Mouse (Mus musculus) forebrain, embryonic 14.5 days (tissue): ENCODE measurements around the gene Usp29. TPM values are rescaled to one million over a fixed set of nuclear protein-coding genes. Genes with fewer than 3 reads are reported as not detected.

Experiments
- ATAC-seq: fragments of 200-750 bp; cut with Nextera tagmentation; 2 replicates; pipeline ENCODE4 v1.8.0; 2017; ENCODE audit warnings: mild to moderate bottlenecking, moderate library complexity
- DNase-seq: peaks from one replicate; pipeline ENCODE4 v3.0.0-alpha.2; 2015; ENCODE audit warnings: low spot score
- H3K27ac ChIP-seq: fragments of 300-500 bp; sonication (generic); 2 replicates; pipeline ENCODE4 v1.5.1; 2014; ENCODE audit warnings: low read depth, mild to moderate bottlenecking, control low read depth, low read length, moderate library complexity
- H3K27me3 ChIP-seq: fragments of 300-500 bp; sonication (generic); replicated peaks from 2 replicates; pipeline ENCODE4 v1.6.1; 2014; ENCODE audit warnings: low read length, control low read depth, mixed read lengths; ENCODE audit not compliant: control insufficient read depth, insufficient read depth
- H3K36me3 ChIP-seq: fragments of 300-500 bp; sonication (generic); 2 replicates; pipeline ENCODE4 v1.6.1; 2014; ENCODE audit warnings: low read length, control low read depth; ENCODE audit not compliant: control insufficient read depth, insufficient read depth
- H3K4me1 ChIP-seq: fragments of 300-500 bp; sonication (generic); 2 replicates; pipeline ENCODE4 v1.6.1; 2014; ENCODE audit warnings: antibody characterized with exemption, low read length, control low read depth; ENCODE audit not compliant: control insufficient read depth, insufficient read depth
- H3K4me2 ChIP-seq: fragments of 300-500 bp; sonication (generic); 2 replicates; pipeline ENCODE4 v1.6.1; 2014; ENCODE audit warnings: mild to moderate bottlenecking, control low read depth, low read length
- H3K4me3 ChIP-seq: fragments of 300-500 bp; sonication (generic); 2 replicates; pipeline ENCODE4 v1.5.1; 2014; ENCODE audit warnings: low read depth, low read length, control low read depth
- H3K9ac ChIP-seq: fragments of 300-500 bp; sonication (generic); 2 replicates; pipeline ENCODE4 v1.6.1; 2014; ENCODE audit warnings: mild to moderate bottlenecking, low read length, control low read depth, moderate library complexity
- H3K9me3 ChIP-seq: fragments of 300-500 bp; sonication (generic); replicated peaks from 2 replicates; pipeline ENCODE4 v1.6.1; 2016; ENCODE audit warnings: low read length, control low read depth, mixed read lengths; ENCODE audit not compliant: control insufficient read depth
- WGBS: fragments of 180-500 bp; shearing (Covaris S2); extraction: QIAGEN DNeasy Blood & Tissue Kit; methylation state at CpG from one replicate; pipeline ENCODE4 v1.1.7; 2014; 5-methylcytosine and 5-hydroxymethylcytosine counted together
- polyA plus RNA-seq: library from polyadenylated mRNA; unstranded; fragments of >200 nt; fragmentation: Nextera tagmentation; extraction: Ambion mirVana; gene quantifications from 2 replicates; pipeline ENCODE4 v1.2.1, GENCODE M21; 2014

Gene Usp29
- polyA plus RNA-seq, 1 experiment from 2014 or later: 15.5 TPM

- Histone ChIP-seq H3K27ac (no peak overlapping the region), H3K36me3 (no peaks in the 10 kb centered on the region), H3K4me3 (no peak overlapping the region), H3K27me3 (no peaks in the 10 kb centered on the region), H3K9ac (no peak overlapping the region), H3K4me1 (no peaks in the 10 kb centered on the region), H3K9me3 (no peaks in the 10 kb centered on the region), H3K4me2 (no peak overlapping the region)
- ATAC-seq: no peak
- no peak for DNase-seq
- WGBS: 37% methylated on average over 4 of the region's 4 CpGs
Observed at GRCm38 (mm10) chr7:6822633-6823032, 92.3 kb downstream of the Usp29 start.

DNA sequence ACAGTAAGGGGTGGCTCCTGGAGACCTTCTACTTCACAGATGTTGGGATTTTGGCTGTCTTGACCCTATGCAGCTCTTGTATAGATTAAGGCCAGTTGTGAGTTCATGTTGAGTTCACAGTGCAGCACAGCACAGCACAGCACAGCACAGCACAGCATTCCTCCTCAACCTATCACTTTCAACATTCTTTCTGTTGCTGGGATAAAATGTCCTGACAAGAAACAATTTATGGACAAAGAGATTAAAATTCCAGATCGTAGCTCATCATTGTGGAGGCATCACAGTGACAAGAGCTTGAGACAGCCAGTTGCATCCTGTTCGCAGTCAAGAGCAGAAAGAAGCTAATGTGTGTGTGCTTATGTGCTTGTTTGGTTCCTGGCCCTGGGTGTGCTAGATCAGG lies 93.3 kb downstream of the Usp29 start:
- WGBS: 46% methylated on average over 2 of the region's 2 CpGs
- Histone ChIP-seq H3K4me2 (no peak overlapping the region), H3K4me3 (no peak overlapping the region), H3K27ac (no peak overlapping the region), H3K36me3 (no peaks in the 10 kb centered on the region), H3K9me3 (no peaks in the 10 kb centered on the region), H3K27me3 (no peaks in the 10 kb centered on the region), H3K9ac (no peak overlapping the region), H3K4me1 (no peaks in the 10 kb centered on the region)
- ATAC-seq: no peak
- DNase-seq: no peak

DNA sequence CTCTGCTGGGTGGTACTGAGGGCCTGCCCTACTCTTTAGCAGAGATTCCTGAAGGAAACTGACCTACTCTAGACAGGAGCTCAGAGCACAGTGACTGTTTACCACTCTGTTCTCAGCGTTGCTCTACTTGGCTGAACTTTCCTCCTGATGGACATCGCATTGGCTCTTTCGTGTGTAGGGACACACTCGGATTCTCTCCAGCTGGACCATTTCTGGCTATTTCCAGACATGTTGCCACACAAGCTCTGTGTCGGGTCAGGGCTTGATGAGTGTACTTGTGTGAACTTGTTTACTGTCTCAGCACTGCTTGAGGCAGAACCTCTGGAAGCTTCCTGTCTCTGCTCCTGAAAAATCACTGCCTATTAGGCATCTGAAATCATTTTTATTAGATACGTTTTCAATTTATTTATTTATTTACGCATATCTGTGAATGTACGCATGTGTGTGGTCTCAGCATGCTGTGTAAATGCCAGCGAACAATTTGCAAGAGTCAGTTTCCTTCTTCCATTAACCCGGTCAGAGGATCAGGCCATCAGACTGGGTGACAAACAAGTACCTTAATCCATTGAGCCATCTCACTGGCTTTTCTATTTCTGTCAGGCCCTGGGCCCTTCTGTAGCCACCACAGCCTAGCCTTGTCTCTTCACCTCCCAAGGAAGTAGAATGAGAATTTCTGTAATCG lies 95.7 kb downstream of the Usp29 start:
- DNase-seq: no peak
- H3K4me2 ChIP-seq: no peak overlapping the region
- no peaks in the 10 kb centered on the region for H3K36me3 ChIP-seq
- no peak overlapping the region for H3K9ac ChIP-seq
- H3K27me3 ChIP-seq: no peaks in the 10 kb centered on the region
- H3K4me3 ChIP-seq: no peak overlapping the region
- H3K27ac ChIP-seq: no peak overlapping the region
- no peaks in the 10 kb centered on the region for H3K9me3 ChIP-seq
- no peaks in the 10 kb centered on the region for H3K4me1 ChIP-seq
- ATAC-seq: no peak
- WGBS: 90% methylated on average over 11 of the region's 11 CpGs

DNA sequence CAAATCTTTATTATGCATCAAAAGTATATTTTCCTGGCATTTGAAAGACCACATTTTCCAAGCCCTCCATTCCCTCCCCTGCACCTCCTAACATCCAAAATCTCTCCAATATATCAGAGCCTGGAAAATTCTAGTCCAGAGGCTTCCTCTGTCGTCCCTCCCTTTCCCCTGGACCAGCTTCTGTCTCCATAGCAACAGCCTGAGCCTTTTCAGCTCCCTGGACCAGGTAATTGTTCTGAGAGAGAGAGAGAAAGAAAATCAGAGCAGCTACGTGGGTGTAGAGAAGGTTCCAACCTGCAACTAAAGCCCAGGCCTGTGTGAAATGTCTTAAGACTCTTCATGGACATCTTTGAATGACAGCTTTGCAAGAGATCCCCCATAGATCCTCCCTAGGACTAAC lies 98.8 kb downstream of the Usp29 start:
- peak overlapping the region; percentile 72 for H3K27ac ChIP-seq
- 0% methylated on average over 2 of the region's 2 CpGs for WGBS
- no peak overlapping the region for H3K9ac ChIP-seq
- H3K4me3 ChIP-seq: no peak overlapping the region
- no peaks in the 10 kb centered on the region for H3K9me3 ChIP-seq
- H3K36me3 ChIP-seq: no peaks in the 10 kb centered on the region
- ATAC-seq: peak; percentile 66
- no peaks in the 10 kb centered on the region for H3K27me3 ChIP-seq
- DNase-seq: peak; percentile 70
- H3K4me1 ChIP-seq: no peaks in the 10 kb centered on the region
- H3K4me2 ChIP-seq: no peak overlapping the region

DNA sequence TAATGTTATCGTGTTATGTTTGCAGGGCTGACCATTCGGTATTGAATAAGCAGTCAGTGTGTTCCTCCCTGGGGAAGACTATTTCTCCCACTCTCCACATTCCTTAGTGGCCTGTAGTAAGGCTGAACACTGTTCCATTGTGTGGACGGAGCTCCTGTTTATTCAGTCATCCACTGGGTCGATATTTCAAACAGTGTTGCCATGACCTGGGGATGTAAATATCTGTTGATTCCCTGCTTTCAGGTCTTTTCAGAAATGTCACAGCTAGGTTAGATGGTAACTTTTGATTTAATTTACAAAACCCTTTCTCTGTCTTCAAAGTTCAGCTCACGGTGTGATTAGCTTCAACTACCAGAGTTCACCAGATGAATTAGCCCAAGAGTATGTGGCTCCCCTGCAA lies 104.6 kb downstream of the Usp29 start:
- Histone ChIP-seq H3K4me2 (no peak overlapping the region), H3K27ac (peak overlapping the region; percentile 6; the same call in 1 of the 2 replicates), H3K4me3 (no peak overlapping the region), H3K27me3 (no peaks in the 10 kb centered on the region), H3K9ac (no peak overlapping the region), H3K36me3 (no peaks in the 10 kb centered on the region), H3K9me3 (no peaks in the 10 kb centered on the region), H3K4me1 (peaks cover 6% of the 10 kb centered on the region; the same call in 1 of the 2 replicates)
- DNase-seq: no peak
- whole genome bisulfite sequencing: 51% methylated on average over 5 of the region's 5 CpGs
- no peak for ATAC-seq

- H3K27me3 ChIP-seq: no peaks in the 10 kb centered on the region
- no peaks in the 10 kb centered on the region for H3K36me3 ChIP-seq
- peaks cover 6% of the 10 kb centered on the region; the same call in 1 of the 2 replicates for H3K4me1 ChIP-seq
- DNase-seq (peak; percentile 78), ATAC-seq (peak; percentile 83)
- H3K27ac ChIP-seq: peak overlapping the region; percentile 6; the same call in 1 of the 2 replicates
- H3K9me3 ChIP-seq: no peaks in the 10 kb centered on the region
- no peak overlapping the region for H3K4me3 ChIP-seq
- no peak overlapping the region for H3K9ac ChIP-seq
- H3K4me2 ChIP-seq: no peak overlapping the region
- WGBS: 24% methylated on average over 5 of the region's 5 CpGs
Observed at GRCm38 (mm10) chr7:6835351-6835750, 105.0 kb downstream of the Usp29 start.

DNA sequence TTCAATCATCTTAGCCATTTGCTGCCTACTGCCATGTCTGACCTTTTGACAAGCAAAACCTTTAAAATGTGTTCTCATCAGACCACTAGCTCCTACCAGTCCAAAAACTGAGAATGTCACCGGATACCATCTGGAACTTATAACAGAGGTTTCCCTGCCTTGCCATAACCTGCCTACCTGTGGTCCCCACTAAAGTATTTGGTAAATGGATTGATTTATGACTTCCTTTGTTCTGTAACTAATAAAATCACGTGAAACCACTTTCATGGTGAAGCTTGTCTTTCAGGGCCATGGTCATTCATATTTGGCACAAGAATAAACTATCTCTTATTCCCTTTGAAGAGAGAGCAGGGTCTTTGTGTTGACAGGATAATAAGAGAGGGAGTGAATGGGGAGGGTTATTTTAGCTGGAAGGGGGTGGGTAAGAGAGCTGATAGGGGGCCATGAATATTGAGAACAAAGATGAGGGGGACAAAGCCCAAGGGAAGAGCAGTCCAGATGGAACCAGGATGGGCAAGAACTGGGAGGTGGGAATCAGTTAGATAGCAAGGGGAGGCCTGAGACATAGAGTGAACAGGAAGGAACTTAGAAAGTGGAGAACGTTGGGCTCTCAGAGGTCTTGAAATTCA lies 107.0 kb downstream of the Usp29 start:
- 73% methylated on average over 3 of the region's 3 CpGs for WGBS
- no peaks in the 10 kb centered on the region for H3K9me3 ChIP-seq
- H3K27ac ChIP-seq: no peak overlapping the region
- ATAC-seq (no peak), DNase-seq (no peak)
- H3K27me3 ChIP-seq: no peaks in the 10 kb centered on the region
- no peak overlapping the region for H3K4me3 ChIP-seq
- no peak overlapping the region for H3K4me2 ChIP-seq
- peaks cover 14% of the 10 kb centered on the region for H3K4me1 ChIP-seq
- H3K36me3 ChIP-seq: no peaks in the 10 kb centered on the region
- H3K9ac ChIP-seq: no peak overlapping the region

- Histone ChIP-seq H3K27me3 (no peaks in the 10 kb centered on the region), H3K9ac (no peak overlapping the region), H3K4me2 (no peak overlapping the region), H3K9me3 (no peaks in the 10 kb centered on the region), H3K4me1 (peaks cover 14% of the 10 kb centered on the region), H3K4me3 (no peak overlapping the region), H3K36me3 (no peaks in the 10 kb centered on the region), H3K27ac (no peak overlapping the region)
- DNase-seq (no peak), ATAC-seq (no peak)
- 90% methylated on average over 9 of the region's 9 CpGs for WGBS
Observed at GRCm38 (mm10) chr7:6837926-6838554, 107.7 kb downstream of the Usp29 start.

GRCm38 (mm10) chr7:6840860-6841259 lies 110.5 kb downstream of the Usp29 start:
- Histone ChIP-seq H3K4me3 (no peak overlapping the region), H3K4me2 (no peak overlapping the region), H3K9ac (no peak overlapping the region), H3K9me3 (no peaks in the 10 kb centered on the region), H3K4me1 (peaks cover 7% of the 10 kb centered on the region), H3K27me3 (no peaks in the 10 kb centered on the region), H3K27ac (no peak overlapping the region), H3K36me3 (no peaks in the 10 kb centered on the region)
- peak; percentile 81 for ATAC-seq
- peak; percentile 88 for DNase-seq
- 30% methylated on average over 5 of the region's 5 CpGs for WGBS
